Comparison of ENCODE assay signal across 26 mouse cellular contexts in genomic region chr15:92805934-92806333, GRCm38 (mm10).
DNase-seq lines count a peak whose midpoint lies in the region; ATAC-seq and TF ChIP-seq lines count a peak whose summit lies in the region.
"Had no signal": no experiment of that assay in that cellular context is flagged by ENCODE, and none has a peak within 500 bp of the region (broad histone marks: within the 10 kb centered on the region; RNA-seq: fewer than 3 reads in every experiment).

No protein-coding gene starts in this region.

- H3K27ac ChIP-seq in forebrain, embryonic 14.5 days (ENCODE audit: low read depth, low read length), result 0 out of 2 replicates have a peak overlapping the region, but pooled peaks have one; percentile 9
- no peak overlapping the region for H3K27ac ChIP-seq in forebrain, embryonic 11.5 days (ENCODE audit: low read depth, low read length)
- no peak overlapping the region for H3K27ac ChIP-seq in layer of hippocampus, adult 2 months
- no peak overlapping the region for H3K27ac ChIP-seq in forebrain, embryonic 16.5 days (ENCODE audit: low read length)
- no peak overlapping the region for H3K27ac ChIP-seq in midbrain, embryonic 14.5 days (replicated peaks; ENCODE audit: low read depth, low read length)
- H3K27ac ChIP-seq: limb, embryonic 15.5 days; liver, embryonic 13.5 days; macrophage had no signal

- no peaks in the 10 kb centered on the region for H3K9me3 ChIP-seq in forebrain, embryonic 14.5 days (replicated peaks; ENCODE audit: control insufficient read depth, low read length)
- no peaks in the 10 kb centered on the region for H3K9me3 ChIP-seq in forebrain, embryonic 11.5 days (ENCODE audit: control insufficient read depth, low read length)
- no peaks in the 10 kb centered on the region for H3K9me3 ChIP-seq in forebrain, embryonic 16.5 days (ENCODE audit: control insufficient read depth, low read length)
- H3K9me3 ChIP-seq in midbrain, embryonic 14.5 days (ENCODE audit: control insufficient read depth, low read length), result no peaks in the 10 kb centered on the region
- H3K9me3 ChIP-seq: limb, embryonic 15.5 days; liver, embryonic 13.5 days had no signal

- no peak overlapping the region for H3K4me3 ChIP-seq in forebrain, embryonic 14.5 days (ENCODE audit: low read depth, low read length)
- no peak overlapping the region for H3K4me3 ChIP-seq in forebrain, embryonic 11.5 days (ENCODE audit: low read depth, low read length)
- H3K4me3 ChIP-seq in layer of hippocampus, adult 2 months, result no peak overlapping the region
- no peak overlapping the region for H3K4me3 ChIP-seq in forebrain, embryonic 16.5 days (replicated peaks; ENCODE audit: low read length)
- H3K4me3 ChIP-seq in midbrain, embryonic 14.5 days (replicated peaks; ENCODE audit: low read depth, low read length), result no peak overlapping the region
- H3K4me3 ChIP-seq: limb, embryonic 15.5 days; liver, embryonic 13.5 days had no signal

- peak; percentile 67; the same call in 1 of the 2 replicates for ATAC-seq in forebrain, embryonic 14.5 days
- no peak for ATAC-seq in forebrain, embryonic 11.5 days (replicated peaks; ENCODE audit: low FRiP score)
- peak; percentile 87 for ATAC-seq in forebrain, embryonic 16.5 days
- no peak; the same call in 1 of the 2 replicates for ATAC-seq in midbrain, embryonic 14.5 days (ENCODE audit: low FRiP score, low TSS enrichment)
- ATAC-seq: activated CD4-positive, CD25-positive, alpha-beta regulatory T cell, adult 4 months; intestine, postnatal 0 days; lung, postnatal 0 days had no signal

- peak; percentile 14; the same call in 1 of the 2 replicates for TF ChIP-seq CTCF in layer of hippocampus, adult 2 months (conservative IDR thresholded peaks at IDR 0.05)

- peaks cover 9% of the 10 kb centered on the region; the same call in 1 of the 2 replicates for H3K4me1 ChIP-seq in forebrain, embryonic 14.5 days (ENCODE audit: control insufficient read depth, insufficient read depth, low read length)
- H3K4me1 ChIP-seq in forebrain, embryonic 11.5 days (replicated peaks; ENCODE audit: control insufficient read depth, insufficient read depth, low read length), result no peaks in the 10 kb centered on the region
- peaks cover 9% of the 10 kb centered on the region; the same call in 1 of the 2 replicates for H3K4me1 ChIP-seq in forebrain, embryonic 16.5 days (replicated peaks; ENCODE audit: control insufficient read depth, insufficient read depth, low read length)
- H3K4me1 ChIP-seq in midbrain, embryonic 14.5 days (ENCODE audit: control insufficient read depth, insufficient read depth, low read length), result 0 out of 2 replicates have a peak, but pooled peaks cover 13% of the 10 kb centered on the region
- H3K4me1 ChIP-seq: limb, embryonic 15.5 days; liver, embryonic 13.5 days had no signal

- no peaks in the 10 kb centered on the region for H3K27me3 ChIP-seq in forebrain, embryonic 14.5 days (replicated peaks; ENCODE audit: control insufficient read depth, insufficient read depth, low read length)
- H3K27me3 ChIP-seq in forebrain, embryonic 11.5 days (ENCODE audit: control insufficient read depth, insufficient read depth, low read length), result no peaks in the 10 kb centered on the region
- H3K27me3 ChIP-seq in forebrain, embryonic 16.5 days (replicated peaks; ENCODE audit: control insufficient read depth, insufficient read depth, low read length), result no peaks in the 10 kb centered on the region
- no peaks in the 10 kb centered on the region for H3K27me3 ChIP-seq in midbrain, embryonic 14.5 days (ENCODE audit: control insufficient read depth, insufficient read depth, low read length)
- H3K27me3 ChIP-seq: limb, embryonic 15.5 days; liver, embryonic 13.5 days had no signal

- 9% methylated on average over 3 of the region's 3 CpGs for WGBS in forebrain, embryonic 14.5 days
- WGBS in forebrain, embryonic 11.5 days, result 53% methylated on average over 3 of the region's 3 CpGs
- 7% methylated on average over 3 of the region's 3 CpGs for WGBS in forebrain, embryonic 16.5 days
- 28% methylated on average over 3 of the region's 3 CpGs for WGBS in midbrain, embryonic 14.5 days

- DNase-seq in forebrain, embryonic 14.5 days (ENCODE audit: low spot score), result peak; percentile 61
- DNase-seq in forebrain, embryonic 11.5 days (ENCODE audit: low spot score), result no peak
- DNase-seq in layer of hippocampus, adult 2 months (ENCODE audit: low spot score in 2 of 2), result peak in 1 of 2 experiments; percentile 11
- DNase-seq in layer of hippocampus, postnatal 25 days (ENCODE audit: extremely low spot score in 1 of 2, low spot score in 1 of 2), result no peak
- peak; percentile 44 for DNase-seq in midbrain, embryonic 14.5 days
- DNase-seq in layer of hippocampus, postnatal 10 days (ENCODE audit: low spot score in 2 of 2), result no peak
- no peak for DNase-seq in lung, postnatal 14 days
- DNase-seq: adrenal gland, adult 2 months; adrenal gland, postnatal 36 days; B cell, adult 2 months; cerebellum, adult 11-12 months; gastrocnemius, postnatal 10 days; heart, postnatal 14 days; kidney, postnatal 25 days; layer of hippocampus, postnatal 36 days; left cerebral cortex, postnatal 4 days; liver, embryonic 13.5 days; lung, adult 18-20 months; right cerebral cortex, postnatal 25 days; thymus, postnatal 14 days had no signal

- no peaks in the 10 kb centered on the region for H3K36me3 ChIP-seq in forebrain, embryonic 14.5 days (ENCODE audit: control insufficient read depth, insufficient read depth, low read length)
- H3K36me3 ChIP-seq in forebrain, embryonic 11.5 days (ENCODE audit: control insufficient read depth, insufficient read depth, low read length), result no peaks in the 10 kb centered on the region
- H3K36me3 ChIP-seq in forebrain, embryonic 16.5 days (ENCODE audit: control insufficient read depth, insufficient read depth), result no peaks in the 10 kb centered on the region
- no peaks in the 10 kb centered on the region for H3K36me3 ChIP-seq in midbrain, embryonic 14.5 days (ENCODE audit: control insufficient read depth, insufficient read depth, low read length)
- H3K36me3 ChIP-seq: limb, embryonic 15.5 days; liver, embryonic 13.5 days had no signal

- no peak overlapping the region for H3K9ac ChIP-seq in forebrain, embryonic 14.5 days (ENCODE audit: low read length)
- H3K9ac ChIP-seq in forebrain, embryonic 11.5 days (ENCODE audit: low read length), result no peak overlapping the region
- H3K9ac ChIP-seq in forebrain, embryonic 16.5 days (replicated peaks; ENCODE audit: low read depth, low read length), result no peak overlapping the region
- H3K9ac ChIP-seq in midbrain, embryonic 14.5 days (replicated peaks; ENCODE audit: low read length), result no peak overlapping the region
- H3K9ac ChIP-seq: limb, embryonic 15.5 days; liver, embryonic 13.5 days had no signal

- no peak overlapping the region for H3K4me2 ChIP-seq in forebrain, embryonic 14.5 days (ENCODE audit: low read length)
- no peak overlapping the region for H3K4me2 ChIP-seq in forebrain, embryonic 11.5 days (ENCODE audit: low read depth, low read length, severe bottlenecking)
- H3K4me2 ChIP-seq in forebrain, embryonic 16.5 days (ENCODE audit: low read length), result no peak overlapping the region
- H3K4me2 ChIP-seq in midbrain, embryonic 14.5 days (ENCODE audit: low read length), result no peak overlapping the region
- H3K4me2 ChIP-seq: limb, embryonic 15.5 days; liver, embryonic 13.5 days had no signal

Comparison
In these comparisons a context has a peak if more than half of its experiments do, and no peak if none do; other contexts are left out.
1. ATAC-seq: peak in forebrain, embryonic 14.5 days (single experiment) and forebrain, embryonic 16.5 days (single experiment); none in forebrain, embryonic 11.5 days (single experiment) and midbrain, embryonic 14.5 days (single experiment).
2. DNase-seq: peak in forebrain, embryonic 14.5 days (single experiment) and midbrain, embryonic 14.5 days (single experiment); none in forebrain, embryonic 11.5 days (single experiment), layer of hippocampus, postnatal 25 days (0 of 2), layer of hippocampus, postnatal 10 days (0 of 2) and lung, postnatal 14 days (single experiment).